Mouse (Mus musculus): Measurements from ENCODE around the gene Col5a2. TPM values are rescaled to one million over a fixed set of nuclear protein-coding genes. Genes with fewer than 3 reads are reported as not detected.
"Not testable (repeated sequence)": the region's sequence is repeated elsewhere in the genome, so short reads cannot be mapped to it uniquely, and the experiment has no call there.

Gene Col5a2
- polyA plus RNA-seq, 1 experiment from 2014 or later, result 44.7 TPM

DNA sequence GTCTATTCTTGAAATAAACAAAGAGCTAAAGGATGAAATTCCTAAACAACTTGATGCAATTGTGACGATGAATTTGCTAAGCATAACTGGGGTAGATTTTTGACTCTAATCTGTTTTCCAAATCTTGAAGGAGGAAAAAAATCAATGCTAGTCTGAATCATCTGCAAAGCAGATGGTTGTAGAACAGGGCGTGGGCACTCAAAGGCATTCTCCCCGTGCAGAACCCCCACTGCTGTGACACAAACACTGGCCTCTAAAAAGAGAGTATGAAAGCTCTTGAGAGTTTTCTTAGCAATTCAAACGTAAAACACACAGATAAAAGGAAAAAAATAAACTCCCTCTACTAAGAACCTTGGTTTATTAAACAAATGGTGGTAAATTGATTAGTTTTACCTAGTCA lies 30.3 kb downstream of the Col5a2 start:
- WGBS, result 55% methylated on average over 4 of the region's 4 CpGs
- no peaks in the 10 kb centered on the region for H3K4me1 ChIP-seq (ENCODE audit: control insufficient read depth, insufficient read depth, low read length)
- no peak overlapping the region for H3K4me3 ChIP-seq (ENCODE audit: low read length)
- H3K9me3 ChIP-seq (replicated peaks; ENCODE audit: control insufficient read depth, low read length), result no peaks in the 10 kb centered on the region
- no peak overlapping the region for H3K9ac ChIP-seq (ENCODE audit: low read length)
- ATAC-seq (replicated peaks; ENCODE audit: extremely low read depth, insufficient read depth, low FRiP score), result no peak
- no peak overlapping the region for H3K4me2 ChIP-seq (ENCODE audit: low read depth, low read length)
- no peaks in the 10 kb centered on the region for H3K27me3 ChIP-seq (ENCODE audit: control insufficient read depth, insufficient read depth, low read length)
- no peak overlapping the region for H3K27ac ChIP-seq (ENCODE audit: low read length)
- H3K36me3 ChIP-seq (ENCODE audit: control insufficient read depth, insufficient read depth), result no peaks in the 10 kb centered on the region

DNA sequence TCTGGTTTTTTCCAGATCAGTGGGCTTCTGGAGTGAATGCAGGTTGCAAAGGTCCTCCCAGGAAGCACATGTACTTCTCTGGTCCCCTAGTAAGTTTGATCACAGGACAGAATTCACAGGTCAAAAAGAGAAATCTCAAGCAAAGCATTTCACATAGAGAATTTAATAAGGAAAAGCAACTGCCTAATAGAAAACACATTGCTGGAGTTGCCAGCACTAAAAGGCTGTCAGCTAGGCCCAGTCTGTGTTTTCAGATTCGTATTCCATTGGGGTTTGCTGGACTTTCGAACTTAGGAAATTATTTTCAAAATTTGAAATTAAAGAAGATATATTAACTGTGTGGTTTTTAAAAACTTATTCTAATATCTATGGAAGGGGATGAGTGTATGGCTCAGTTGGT lies 42.3 kb downstream of the Col5a2 start:
- Histone ChIP-seq H3K9me3 (replicated peaks; ENCODE audit: control insufficient read depth, low read length) (no peaks in the 10 kb centered on the region), H3K9ac (ENCODE audit: low read length) (no peak overlapping the region), H3K36me3 (ENCODE audit: control insufficient read depth, insufficient read depth) (no peaks in the 10 kb centered on the region), H3K4me2 (ENCODE audit: low read depth, low read length) (no peak overlapping the region), H3K4me1 (ENCODE audit: control insufficient read depth, insufficient read depth, low read length) (no peaks in the 10 kb centered on the region), H3K27ac (ENCODE audit: low read length) (no peak overlapping the region), H3K27me3 (ENCODE audit: control insufficient read depth, insufficient read depth, low read length) (no peaks in the 10 kb centered on the region), H3K4me3 (ENCODE audit: low read length) (no peak overlapping the region)
- ATAC-seq (replicated peaks; ENCODE audit: extremely low read depth, insufficient read depth, low FRiP score), result no peak
- 82% methylated on average over 2 of the region's 2 CpGs for WGBS

DNA sequence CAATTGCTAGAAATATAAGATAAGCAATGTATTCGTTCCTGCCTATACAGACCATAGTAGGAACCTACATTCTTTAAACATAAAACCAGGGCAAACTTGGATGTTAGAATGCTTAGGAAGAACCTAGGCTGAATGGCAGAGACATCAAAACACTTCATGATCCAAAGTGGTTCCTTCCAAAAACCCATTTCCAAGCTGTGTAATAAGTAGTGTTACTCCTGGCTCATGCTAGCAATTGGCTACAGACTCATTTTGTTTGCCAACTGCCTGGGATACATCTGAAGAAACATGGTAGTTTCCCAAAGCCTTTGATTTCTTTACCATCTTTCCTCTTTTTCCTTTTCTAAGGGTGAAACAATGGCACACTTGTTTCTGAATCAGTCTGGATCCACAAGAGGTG lies 47.3 kb downstream of the Col5a2 start:
- H3K4me3 ChIP-seq (ENCODE audit: low read length), result no peak overlapping the region
- no peak overlapping the region for H3K9ac ChIP-seq (ENCODE audit: low read length)
- no peak overlapping the region for H3K4me2 ChIP-seq (ENCODE audit: low read depth, low read length)
- H3K9me3 ChIP-seq (replicated peaks; ENCODE audit: control insufficient read depth, low read length), result no peaks in the 10 kb centered on the region
- H3K27me3 ChIP-seq (ENCODE audit: control insufficient read depth, insufficient read depth, low read length), result no peaks in the 10 kb centered on the region
- no peak overlapping the region for H3K27ac ChIP-seq (ENCODE audit: low read length)
- no peak for ATAC-seq (replicated peaks; ENCODE audit: extremely low read depth, insufficient read depth, low FRiP score)
- H3K4me1 ChIP-seq (ENCODE audit: control insufficient read depth, insufficient read depth, low read length), result no peaks in the 10 kb centered on the region
- H3K36me3 ChIP-seq (ENCODE audit: control insufficient read depth, insufficient read depth), result no peaks in the 10 kb centered on the region
- 80% methylated on average over 1 of the region's 1 CpGs for WGBS

DNA sequence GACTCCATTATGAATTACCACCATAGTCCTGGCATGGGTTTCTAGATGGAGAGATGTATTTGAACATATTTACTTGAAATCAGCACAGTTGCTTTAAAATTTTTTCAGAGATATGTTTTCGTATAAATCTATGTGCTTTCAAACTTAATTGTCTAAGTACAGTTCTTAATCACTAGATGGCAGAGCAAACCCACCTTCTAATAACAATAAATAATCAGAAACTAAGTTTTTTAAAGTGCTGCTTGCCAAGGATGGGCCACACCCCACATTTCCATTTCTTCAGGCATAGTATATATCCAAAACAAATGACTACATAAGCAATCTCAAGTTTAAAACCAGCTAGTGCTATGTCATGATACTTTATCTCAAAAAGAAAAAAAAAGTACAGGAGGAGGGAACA lies 54.2 kb downstream of the Col5a2 start:
- Histone ChIP-seq H3K27ac (ENCODE audit: low read length) (no peak overlapping the region), H3K9ac (ENCODE audit: low read length) (no peak overlapping the region), H3K4me2 (ENCODE audit: low read depth, low read length) (no peak overlapping the region), H3K4me3 (ENCODE audit: low read length) (no peak overlapping the region), H3K4me1 (ENCODE audit: control insufficient read depth, insufficient read depth, low read length) (no peaks in the 10 kb centered on the region), H3K9me3 (replicated peaks; ENCODE audit: control insufficient read depth, low read length) (no peaks in the 10 kb centered on the region), H3K36me3 (ENCODE audit: control insufficient read depth, insufficient read depth) (no peaks in the 10 kb centered on the region), H3K27me3 (ENCODE audit: control insufficient read depth, insufficient read depth, low read length) (no peaks in the 10 kb centered on the region)
- WGBS, result 75% methylated on average over 1 of the region's 1 CpGs
- ATAC-seq (replicated peaks; ENCODE audit: extremely low read depth, insufficient read depth, low FRiP score), result no peak

DNA sequence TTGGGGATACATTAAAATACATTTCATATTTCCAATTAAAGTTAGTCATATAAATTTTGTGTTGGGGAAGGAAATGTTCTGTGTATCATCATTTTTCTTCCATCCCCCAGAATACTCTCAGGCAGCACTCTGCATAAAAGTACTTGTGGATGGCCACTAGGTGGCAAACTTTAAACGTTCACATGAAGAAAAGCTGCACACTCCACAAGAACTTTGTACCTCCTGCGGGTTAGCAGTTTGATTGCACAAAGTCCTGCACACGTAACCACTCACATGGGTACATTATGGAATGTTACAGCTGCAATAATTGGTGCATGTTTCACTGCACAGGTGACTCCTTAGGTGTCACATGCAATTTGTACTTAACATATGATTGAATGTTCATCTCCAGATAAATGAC lies 71.2 kb downstream of the Col5a2 start:
- 22% methylated on average over 3 of the region's 3 CpGs for WGBS
- Histone ChIP-seq H3K27me3 (ENCODE audit: control insufficient read depth, insufficient read depth, low read length) (no peaks in the 10 kb centered on the region), H3K9ac (ENCODE audit: low read length) (no peak overlapping the region), H3K4me1 (ENCODE audit: control insufficient read depth, insufficient read depth, low read length) (no peaks in the 10 kb centered on the region), H3K9me3 (replicated peaks; ENCODE audit: control insufficient read depth, low read length) (no peaks in the 10 kb centered on the region), H3K27ac (ENCODE audit: low read length) (no peak overlapping the region), H3K4me2 (ENCODE audit: low read depth, low read length) (no peak overlapping the region), H3K4me3 (ENCODE audit: low read length) (no peak overlapping the region), H3K36me3 (ENCODE audit: control insufficient read depth, insufficient read depth) (peaks cover 2% of the 10 kb centered on the region; the same call in 1 of the 2 replicates)
- no peak for ATAC-seq (replicated peaks; ENCODE audit: extremely low read depth, insufficient read depth, low FRiP score)

DNA sequence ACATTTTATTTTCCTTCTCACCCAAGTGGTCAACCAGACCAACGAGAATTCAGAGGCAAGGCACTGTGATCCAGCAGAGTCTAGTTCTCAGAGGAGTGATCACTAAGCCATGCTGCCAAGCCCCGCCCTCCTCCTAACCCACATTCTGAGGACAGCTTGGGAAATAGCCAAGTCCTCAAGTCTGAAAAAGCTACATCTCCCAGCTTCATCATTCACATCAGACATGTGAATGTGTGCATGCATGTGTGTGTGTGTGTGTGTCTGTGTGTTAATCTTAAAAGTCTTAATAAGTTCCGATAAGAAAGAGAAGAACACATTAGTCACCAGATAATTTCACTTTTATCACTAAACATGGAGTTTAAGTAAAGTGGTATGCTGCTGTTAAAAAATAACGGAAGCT lies 72.6 kb downstream of the Col5a2 start:
- H3K4me2 ChIP-seq (ENCODE audit: low read depth, low read length), result no peak overlapping the region
- H3K36me3 ChIP-seq (ENCODE audit: control insufficient read depth, insufficient read depth), result peaks cover 2% of the 10 kb centered on the region; the same call in 1 of the 2 replicates
- no peak overlapping the region for H3K9ac ChIP-seq (ENCODE audit: low read length)
- no peaks in the 10 kb centered on the region for H3K27me3 ChIP-seq (ENCODE audit: control insufficient read depth, insufficient read depth, low read length)
- no peaks in the 10 kb centered on the region for H3K9me3 ChIP-seq (replicated peaks; ENCODE audit: control insufficient read depth, low read length)
- no peak overlapping the region for H3K27ac ChIP-seq (ENCODE audit: low read length)
- H3K4me3 ChIP-seq (ENCODE audit: low read length), result no peak overlapping the region
- WGBS, result 64% methylated on average over 4 of the region's 4 CpGs
- no peaks in the 10 kb centered on the region for H3K4me1 ChIP-seq (ENCODE audit: control insufficient read depth, insufficient read depth, low read length)
- no peak for ATAC-seq (replicated peaks; ENCODE audit: extremely low read depth, insufficient read depth, low FRiP score)

DNA sequence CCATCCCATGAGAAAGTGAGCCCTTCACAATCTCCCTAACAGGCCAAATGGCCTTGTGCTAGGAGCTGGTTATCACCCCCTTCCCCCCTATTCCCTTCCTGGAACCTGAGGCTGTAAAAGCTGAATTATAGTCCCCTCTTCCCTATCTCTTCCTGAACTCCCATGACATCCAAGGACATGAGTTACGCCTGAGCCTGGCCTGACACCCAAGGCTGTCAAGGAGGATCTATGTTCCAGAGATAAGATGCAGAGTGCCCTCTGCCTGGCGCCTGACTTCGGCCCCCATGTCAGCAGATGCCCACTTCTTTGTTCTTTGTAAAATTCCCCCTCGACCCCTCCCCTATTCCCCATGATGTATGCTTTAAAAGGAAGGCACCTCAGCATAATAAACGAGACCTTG lies 73.9 kb downstream of the Col5a2 start:
- H3K36me3 ChIP-seq (ENCODE audit: control insufficient read depth, insufficient read depth); H3K9me3 ChIP-seq (replicated peaks; ENCODE audit: control insufficient read depth, low read length); H3K4me3 ChIP-seq (ENCODE audit: low read length); H3K9ac ChIP-seq (ENCODE audit: low read length); H3K4me2 ChIP-seq (ENCODE audit: low read depth, low read length); H3K27me3 ChIP-seq (ENCODE audit: control insufficient read depth, insufficient read depth, low read length); H3K4me1 ChIP-seq (ENCODE audit: control insufficient read depth, insufficient read depth, low read length); ATAC-seq (replicated peaks; ENCODE audit: extremely low read depth, insufficient read depth, low FRiP score); H3K27ac ChIP-seq (ENCODE audit: low read length): not testable (repeated sequence)
- 63% methylated on average over 5 of the region's 5 CpGs for WGBS

DNA sequence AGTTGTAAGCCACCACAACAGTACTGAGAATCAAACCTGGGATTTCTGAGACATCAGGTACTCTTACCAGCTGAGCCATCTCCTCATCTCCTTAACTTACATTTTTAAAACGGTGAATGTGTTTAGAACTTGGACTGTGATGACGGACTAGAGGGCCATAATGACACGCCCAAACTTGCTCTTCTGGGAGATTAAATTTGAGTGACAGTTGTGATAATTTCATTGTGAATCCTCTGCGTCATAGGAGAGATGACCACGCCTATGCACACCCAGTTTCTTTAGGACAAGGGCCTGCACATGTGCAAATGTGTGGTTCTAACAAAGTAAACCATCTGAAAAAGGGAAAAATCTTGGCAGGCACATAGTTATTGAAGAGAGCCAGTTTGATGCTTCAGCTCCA lies 79.2 kb downstream of the Col5a2 start:
- no peak for ATAC-seq (replicated peaks; ENCODE audit: extremely low read depth, insufficient read depth, low FRiP score)
- WGBS, result 66% methylated on average over 5 of the region's 5 CpGs
- Histone ChIP-seq H3K4me1 (ENCODE audit: control insufficient read depth, insufficient read depth, low read length) (no peaks in the 10 kb centered on the region), H3K9me3 (replicated peaks; ENCODE audit: control insufficient read depth, low read length) (no peaks in the 10 kb centered on the region), H3K36me3 (ENCODE audit: control insufficient read depth, insufficient read depth) (no peaks in the 10 kb centered on the region), H3K4me3 (ENCODE audit: low read length) (no peak overlapping the region), H3K9ac (ENCODE audit: low read length) (no peak overlapping the region), H3K27me3 (ENCODE audit: control insufficient read depth, insufficient read depth, low read length) (no peaks in the 10 kb centered on the region), H3K27ac (ENCODE audit: low read length) (no peak overlapping the region), H3K4me2 (ENCODE audit: low read depth, low read length) (no peak overlapping the region)

DNA sequence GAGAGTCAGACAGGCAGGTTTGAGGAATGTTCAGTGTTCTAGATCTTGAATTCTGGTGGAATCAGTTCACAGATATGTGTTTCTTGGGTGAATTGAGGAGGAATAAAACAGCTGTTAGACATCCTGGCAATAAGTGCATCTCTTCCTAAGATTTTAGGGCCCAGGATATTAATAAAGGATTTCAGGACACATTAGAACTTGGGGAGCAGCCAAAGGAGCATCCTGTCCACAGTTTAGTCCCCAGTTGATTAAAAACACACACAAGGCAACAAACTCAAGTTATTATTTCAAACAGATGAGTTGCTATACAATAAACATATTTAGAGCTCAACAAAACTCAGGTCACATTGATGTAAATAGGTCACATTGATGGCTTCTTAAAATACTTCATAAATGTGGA lies 82.5 kb downstream of the Col5a2 start:
- no peaks in the 10 kb centered on the region for H3K27me3 ChIP-seq (ENCODE audit: control insufficient read depth, insufficient read depth, low read length)
- H3K36me3 ChIP-seq (ENCODE audit: control insufficient read depth, insufficient read depth), result peaks cover 5% of the 10 kb centered on the region
- no peak overlapping the region for H3K4me3 ChIP-seq (ENCODE audit: low read length)
- no peak for ATAC-seq (replicated peaks; ENCODE audit: extremely low read depth, insufficient read depth, low FRiP score)
- no peak overlapping the region for H3K4me2 ChIP-seq (ENCODE audit: low read depth, low read length)
- no peak overlapping the region for H3K27ac ChIP-seq (ENCODE audit: low read length)
- no peak overlapping the region for H3K9ac ChIP-seq (ENCODE audit: low read length)
- no peaks in the 10 kb centered on the region for H3K4me1 ChIP-seq (ENCODE audit: control insufficient read depth, insufficient read depth, low read length)
- H3K9me3 ChIP-seq (replicated peaks; ENCODE audit: control insufficient read depth, low read length), result no peaks in the 10 kb centered on the region

DNA sequence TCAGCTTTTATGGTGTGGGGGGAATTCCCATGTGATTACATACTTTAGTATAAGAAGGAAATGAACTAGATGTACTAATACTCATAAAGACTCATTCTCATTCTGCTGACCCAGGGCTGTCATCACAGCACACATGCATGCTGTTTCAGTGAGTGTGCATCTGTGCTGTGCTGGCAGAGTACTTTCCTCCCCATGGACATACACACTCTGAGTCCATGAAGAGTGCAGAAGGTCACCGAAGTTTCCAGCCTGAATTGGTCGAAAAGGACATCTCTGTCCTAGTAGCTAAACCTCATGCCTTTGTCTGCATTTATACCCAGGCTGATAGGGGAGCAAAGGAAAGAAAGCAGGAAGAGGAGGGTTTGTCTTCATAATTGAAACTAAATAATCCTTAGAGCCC lies 83.2 kb downstream of the Col5a2 start:
- Histone ChIP-seq H3K27ac (ENCODE audit: low read length) (no peak overlapping the region), H3K4me2 (ENCODE audit: low read depth, low read length) (no peak overlapping the region), H3K9me3 (replicated peaks; ENCODE audit: control insufficient read depth, low read length) (no peaks in the 10 kb centered on the region), H3K4me1 (ENCODE audit: control insufficient read depth, insufficient read depth, low read length) (no peaks in the 10 kb centered on the region), H3K4me3 (ENCODE audit: low read length) (no peak overlapping the region), H3K9ac (ENCODE audit: low read length) (no peak overlapping the region), H3K36me3 (ENCODE audit: control insufficient read depth, insufficient read depth) (peaks cover 5% of the 10 kb centered on the region), H3K27me3 (ENCODE audit: control insufficient read depth, insufficient read depth, low read length) (no peaks in the 10 kb centered on the region)
- no peak for ATAC-seq (replicated peaks; ENCODE audit: extremely low read depth, insufficient read depth, low FRiP score)
- 70% methylated on average over 2 of the region's 2 CpGs for WGBS
